Comparison of ENCODE assay signal across 17 mouse cellular contexts in genomic region chr11:107215111-107215510, GRCm38 (mm10).
"Had no signal": no experiment of that assay in that cellular context is flagged by ENCODE, and none has a peak within 500 bp of the region (broad histone marks: within the 10 kb centered on the region; RNA-seq: fewer than 3 reads in every experiment).

No protein-coding gene starts in this region.

- H3K9ac ChIP-seq: lung, embryonic 14.5 days; midbrain, embryonic 12.5 days; neural tube, embryonic 12.5 days; stomach, embryonic 15.5 days had no signal

- H3K4me1 ChIP-seq: megakaryocyte, embryonic 14.5 days; midbrain, embryonic 12.5 days; neural tube, embryonic 12.5 days; stomach, embryonic 15.5 days had no signal

- ATAC-seq: midbrain, embryonic 16.5 days had no signal

- H3K36me3 ChIP-seq: stomach, embryonic 15.5 days had no signal

- DNase-seq: lung, adult 18-20 months; lung, embryonic 14.5 days; lung, postnatal 14 days; lung, postnatal 36 days; midbrain, embryonic 14.5 days; right cerebral cortex, postnatal 14 days; thymus, adult 2 months; thymus, postnatal 14 days; thymus, postnatal 36 days had no signal

- H3K27ac ChIP-seq: macrophage; midbrain, embryonic 10.5 days; midbrain, embryonic 12.5 days; neural tube, embryonic 12.5 days; stomach, embryonic 15.5 days; stomach, postnatal 0 days had no signal

- H3K4me3 ChIP-seq: megakaryocyte, embryonic 14.5 days; midbrain, embryonic 10.5 days; midbrain, embryonic 12.5 days; neural tube, embryonic 12.5 days; stomach, embryonic 15.5 days had no signal

- H3K4me2 ChIP-seq: lung, embryonic 14.5 days; midbrain, embryonic 12.5 days; neural tube, embryonic 12.5 days; stomach, embryonic 15.5 days had no signal

- H3K27me3 ChIP-seq: megakaryocyte, embryonic 14.5 days; midbrain, embryonic 12.5 days; neural tube, embryonic 12.5 days; stomach, embryonic 15.5 days had no signal

- H3K9me3 ChIP-seq: megakaryocyte, embryonic 14.5 days; midbrain, embryonic 10.5 days; midbrain, embryonic 12.5 days; neural tube, embryonic 12.5 days; stomach, embryonic 15.5 days had no signal
